Mouse (Mus musculus) erythroblast, embryonic 14.5 days (primary cell): Measurements from ENCODE around the gene Cep152.

Source experiments
- GATA1 ChIP-seq: IDR thresholded peaks from 2 replicates; pipeline ENCODE4 v1.6.1; 2012; ENCODE audit warnings: low read length, inconsistent platforms, mixed read lengths
- TAL1 ChIP-seq: IDR thresholded peaks from 3 replicates; pipeline ENCODE4 v1.6.1; 2012; ENCODE audit warnings: low read length, inconsistent platforms, mixed read lengths

- TF ChIP-seq GATA1: no peak; the same call in 1 of the 2 replicates
- no peak for TF ChIP-seq TAL1
These were observed 41.0 kb upstream of the Cep152 start for GRCm38 (mm10) chr2:125665909-125666308.
